Mouse (Mus musculus) cortical plate, adult 2 months (tissue): ENCODE data around the gene Nedd9. TPM values are rescaled to one million over a fixed set of nuclear protein-coding genes. Genes with fewer than 3 reads are reported as not detected.

Experiments used
- H3K27ac ChIP-seq: fragments of 200-500 bp; 2 replicates; pipeline ENCODE4 v1.5.1; 2012; ENCODE audit warnings: low read length, control low read depth, inconsistent platforms; ENCODE audit not compliant: insufficient read depth
- H3K4me1 ChIP-seq: fragments of 200-500 bp; 2 replicates; pipeline ENCODE4 v1.6.1; 2011; ENCODE audit warnings: low read length; ENCODE audit not compliant: control insufficient read depth, insufficient read depth
- H3K4me3 ChIP-seq: fragments of 200-500 bp; 2 replicates; pipeline ENCODE4 v1.5.1; 2011; ENCODE audit warnings: mild to moderate bottlenecking, low read length, control low read depth; ENCODE audit not compliant: insufficient read depth
- CTCF ChIP-seq: fragments of 200-500 bp; IDR thresholded peaks from 2 replicates; pipeline ENCODE4 v1.5.1; 2011; ENCODE audit warnings: mild to moderate bottlenecking, control low read depth, low read length; ENCODE audit not compliant: insufficient read depth; ENCODE audit errors: extremely low read depth
- POLR2A ChIP-seq: fragments of 200-500 bp; IDR thresholded peaks from 2 replicates; pipeline ENCODE4 v1.6.1; 2011; ENCODE audit warnings: mild to moderate bottlenecking, low read length, control low read depth; ENCODE audit not compliant: insufficient read depth; ENCODE audit errors: extremely low read depth
- polyA plus RNA-seq: library from polyadenylated mRNA; depleted of rRNA; stranded (reverse); fragments of >200 nt; gene quantifications from 2 replicates; pipeline ENCODE4 v1.2.3, GENCODE M21; 2012

The Nedd9 gene
- polyA plus RNA-seq, 1 experiment, result 4.5 TPM

DNA sequence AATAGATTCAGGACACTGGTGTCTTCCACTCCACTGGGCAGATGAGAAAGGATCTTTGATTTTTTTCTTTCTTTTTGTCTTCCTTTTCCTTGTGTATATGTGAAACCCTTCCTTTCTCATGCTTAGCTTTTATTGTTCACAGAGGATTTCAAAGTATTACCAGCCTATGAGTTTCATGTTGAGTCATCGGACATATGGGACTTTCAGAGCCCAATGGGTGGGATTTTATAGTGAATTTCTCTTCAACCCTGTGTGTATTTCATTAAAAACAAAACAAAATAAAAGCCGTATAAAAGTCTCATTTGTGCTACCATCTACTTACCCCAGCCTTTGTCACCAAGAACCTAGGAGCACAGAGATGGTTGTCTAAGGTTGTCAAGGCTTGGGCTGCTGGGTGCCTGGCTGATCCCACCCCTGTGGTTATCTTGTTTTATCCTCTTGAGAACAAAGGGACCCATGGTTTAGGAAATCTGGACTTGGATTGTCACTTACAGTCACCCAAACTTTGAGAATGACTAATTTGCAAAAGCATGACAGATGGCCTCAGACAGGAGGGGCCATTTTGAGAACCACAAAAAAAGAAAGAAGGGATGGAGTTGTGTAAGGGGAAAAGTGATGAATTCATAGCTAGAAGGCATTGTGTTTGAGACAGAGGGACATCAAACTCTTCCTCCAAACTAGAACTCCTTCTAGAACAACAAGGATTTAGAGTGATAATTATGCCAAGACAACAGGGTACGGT is 41.9 kb downstream of the Nedd9 start:
- no peaks in the 10 kb centered on the region; the same call in 1 of the 2 replicates for H3K4me1 ChIP-seq
- TF ChIP-seq CTCF (no peak), POLR2A (no peak)
- no peak overlapping the region for H3K4me3 ChIP-seq
- H3K27ac ChIP-seq, result no peak overlapping the region

DNA sequence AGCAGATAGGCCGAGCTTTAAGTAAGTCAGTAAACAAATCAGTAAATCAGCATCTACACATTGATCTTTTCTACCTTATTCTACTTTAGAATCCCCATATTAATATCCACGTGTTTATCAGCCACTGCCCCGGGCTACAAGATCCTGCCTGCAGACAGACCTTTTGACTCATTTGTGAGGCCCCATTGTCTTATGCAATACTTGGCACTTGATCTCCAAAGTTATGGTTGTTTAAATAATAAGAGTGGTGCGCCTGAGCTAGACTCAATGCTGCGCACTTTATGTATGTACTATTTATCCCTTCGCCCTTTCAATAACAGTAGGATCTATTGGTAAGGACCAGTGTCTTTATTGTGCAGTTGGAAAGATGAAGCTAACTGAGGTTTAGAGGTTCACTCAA is 42.9 kb downstream of the Nedd9 start:
- Histone ChIP-seq H3K4me3 (no peak overlapping the region), H3K4me1 (no peaks in the 10 kb centered on the region; the same call in 1 of the 2 replicates), H3K27ac (no peak overlapping the region)
- TF ChIP-seq POLR2A (no peak), CTCF (no peak)

DNA sequence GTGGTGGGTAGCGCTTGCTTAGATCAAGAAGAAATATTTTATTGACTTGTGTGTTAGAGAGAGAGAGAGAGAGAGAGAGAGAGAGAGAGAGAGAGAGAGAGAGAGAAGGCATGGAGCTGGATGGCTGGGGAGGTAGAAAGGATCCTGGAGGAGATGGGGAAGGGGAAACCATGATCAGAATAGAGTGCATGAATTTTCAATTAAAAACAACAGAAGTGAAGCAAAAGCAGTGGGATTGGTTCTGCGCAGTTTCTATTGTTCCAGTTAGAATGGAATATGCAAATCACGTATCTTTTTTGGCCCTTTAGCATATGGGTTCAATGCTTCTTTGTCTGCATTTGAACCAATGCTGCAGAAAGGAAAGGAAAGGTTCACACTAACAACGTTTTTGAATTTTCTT is 45.0 kb downstream of the Nedd9 start:
- Histone ChIP-seq H3K27ac (no peak overlapping the region), H3K4me1 (no peaks in the 10 kb centered on the region; the same call in 1 of the 2 replicates), H3K4me3 (no peak overlapping the region)
- TF ChIP-seq POLR2A, result no peak
- no peak for TF ChIP-seq CTCF

- H3K27ac ChIP-seq, result no peak overlapping the region
- TF ChIP-seq CTCF (no peak), POLR2A (no peak)
- no peak overlapping the region for H3K4me3 ChIP-seq
- no peaks in the 10 kb centered on the region for H3K4me1 ChIP-seq
Measured at GRCm38 (mm10) chr13:41440205-41440604, 47.0 kb downstream of the Nedd9 start.

GRCm38 (mm10) chr13:41437390-41437789 is 49.8 kb downstream of the Nedd9 start:
- Histone ChIP-seq H3K4me1 (no peaks in the 10 kb centered on the region), H3K4me3 (no peak overlapping the region), H3K27ac (no peak overlapping the region)
- no peak for TF ChIP-seq CTCF

DNA sequence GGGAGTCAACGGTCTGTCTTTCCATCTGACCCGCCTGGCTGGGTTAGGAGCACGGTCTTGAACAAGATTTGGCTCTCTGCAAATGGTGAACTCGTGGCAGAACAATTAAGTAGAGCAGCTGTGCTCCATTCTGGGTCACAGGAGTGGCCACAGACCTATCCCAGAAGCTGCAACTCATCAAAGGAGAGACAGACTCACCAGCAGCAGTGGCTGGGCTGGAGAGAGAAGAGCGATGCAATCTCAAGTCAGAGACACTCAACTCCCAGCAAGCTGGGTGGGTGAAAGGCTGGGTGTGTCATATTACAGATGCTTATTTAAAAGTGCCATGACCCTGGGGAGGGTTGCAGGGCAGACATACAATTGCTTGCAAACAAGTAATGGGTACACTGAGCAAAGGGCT is 50.4 kb downstream of the Nedd9 start:
- TF ChIP-seq CTCF, result no peak

GRCm38 (mm10) chr13:41433201-41433600 is 54.0 kb downstream of the Nedd9 start:
- TF ChIP-seq CTCF (no peak), POLR2A (no peak)
- Histone ChIP-seq H3K4me3 (no peak overlapping the region), H3K4me1 (no peaks in the 10 kb centered on the region; the same call in 1 of the 2 replicates), H3K27ac (no peak overlapping the region)

More for the DNA sequence above, 50.4 kb downstream of the Nedd9 start:
- no peaks in the 10 kb centered on the region for H3K4me1 ChIP-seq
- H3K27ac ChIP-seq, result no peak overlapping the region
- H3K4me3 ChIP-seq, result no peak overlapping the region

GRCm38 (mm10) chr13:41431795-41432194 is 55.4 kb downstream of the Nedd9 start:
- Histone ChIP-seq H3K4me3 (no peak overlapping the region), H3K27ac (no peak overlapping the region), H3K4me1 (no peaks in the 10 kb centered on the region; the same call in 1 of the 2 replicates)
- TF ChIP-seq POLR2A (no peak), CTCF (no peak)

DNA sequence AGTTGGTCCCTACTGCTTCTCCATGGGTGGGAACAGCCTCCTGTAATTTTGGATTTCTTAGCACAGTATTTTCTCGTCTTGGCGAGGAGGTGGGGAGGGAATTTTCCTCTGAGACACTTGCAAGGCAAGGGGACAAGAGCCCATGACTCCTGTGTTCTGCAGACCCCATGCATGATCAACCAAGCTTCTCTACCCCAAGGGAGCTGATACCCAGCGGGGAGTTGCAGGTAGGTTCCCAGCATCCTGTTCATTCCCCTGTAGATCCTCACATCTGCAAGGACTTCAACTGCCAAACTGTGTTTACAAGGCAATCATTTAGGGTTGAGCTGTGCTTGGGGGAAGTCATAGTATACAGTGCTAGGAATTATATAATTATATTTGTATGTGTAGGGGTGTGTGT is 60.1 kb downstream of the Nedd9 start:
- Histone ChIP-seq H3K4me3 (no peak overlapping the region), H3K4me1 (no peaks in the 10 kb centered on the region; the same call in 1 of the 2 replicates), H3K27ac (no peak overlapping the region)
- TF ChIP-seq CTCF (no peak), POLR2A (no peak)

- H3K27ac ChIP-seq, result no peak overlapping the region
- TF ChIP-seq POLR2A (no peak), CTCF (no peak)
- no peaks in the 10 kb centered on the region; the same call in 1 of the 2 replicates for H3K4me1 ChIP-seq
- no peak overlapping the region for H3K4me3 ChIP-seq
Measured at GRCm38 (mm10) chr13:41423463-41424074, 63.6 kb downstream of the Nedd9 start.

- Histone ChIP-seq H3K4me3 (no peak overlapping the region), H3K4me1 (no peaks in the 10 kb centered on the region), H3K27ac (no peak overlapping the region)
- TF ChIP-seq CTCF (no peak), POLR2A (no peak)
Measured at GRCm38 (mm10) chr13:41422581-41422980, 64.6 kb downstream of the Nedd9 start.
